Mouse (Mus musculus): Measurements from ENCODE around the gene Pex3. TPM values are rescaled to one million over a fixed set of nuclear protein-coding genes. Genes with fewer than 3 reads are reported as not detected.

Pex3 gene
- 24.7 and 25.9 TPM in 2 replicates for polyA plus RNA-seq (2015; fragmentation: Nextera tagmentation; extraction: Ambion mirVana)

- H3K4me2 ChIP-seq: peak within 1 kb of the TSS; percentile 70
- H3K36me3 ChIP-seq: no peaks in the 10 kb centered on the region
- no peaks in the 10 kb centered on the region for H3K9me3 ChIP-seq
- peak within 1 kb of the TSS; percentile 83 for H3K27ac ChIP-seq
- 1% methylated on average over 51 of the region's 51 CpGs for WGBS
- no peaks in the 10 kb centered on the region for H3K27me3 ChIP-seq
- H3K4me3 ChIP-seq: peak within 1 kb of the TSS; percentile 65
- peak within 1 kb of the TSS; percentile 85 for H3K9ac ChIP-seq
- peak; percentile 97 for ATAC-seq (ENCODE audit: low FRiP score)
- H3K4me1 ChIP-seq (replicated peaks): peaks cover 12% of the 10 kb centered on the region
Observed at GRCm38 (mm10) chr10:13552646-13553497, at the start of gene Pex3, which contains the start of gene Adat2. Gene Pex3 (minus strand): TSS chr10:13553142. Gene Adat2 (plus strand): TSS chr10:13552894.

- WGBS: 77% methylated on average over 2 of the region's 2 CpGs
- H3K4me2 ChIP-seq: no peak overlapping the region
- no peaks in the 10 kb centered on the region for H3K27me3 ChIP-seq
- no peak overlapping the region for H3K9ac ChIP-seq
- no peak for ATAC-seq (ENCODE audit: low FRiP score)
- 0 out of 2 replicates have a peak, but pooled peaks cover 4% of the 10 kb centered on the region for H3K4me1 ChIP-seq (replicated peaks)
- H3K27ac ChIP-seq: no peak overlapping the region
- H3K9me3 ChIP-seq: no peaks in the 10 kb centered on the region
- no peak overlapping the region for H3K4me3 ChIP-seq
- no peaks in the 10 kb centered on the region for H3K36me3 ChIP-seq
Observed at GRCm38 (mm10) chr10:13600926-13601325, 48.0 kb upstream of the Pex3 start.

- no peaks in the 10 kb centered on the region for H3K27me3 ChIP-seq
- no peaks in the 10 kb centered on the region for H3K9me3 ChIP-seq
- no peak for ATAC-seq (ENCODE audit: low FRiP score)
- H3K9ac ChIP-seq: no peak overlapping the region
- H3K4me3 ChIP-seq: no peak overlapping the region
- H3K27ac ChIP-seq: no peak overlapping the region
- 0 out of 2 replicates have a peak, but pooled peaks cover 4% of the 10 kb centered on the region for H3K4me1 ChIP-seq (replicated peaks)
- H3K4me2 ChIP-seq: no peak overlapping the region
- no peaks in the 10 kb centered on the region for H3K36me3 ChIP-seq
- WGBS: 69% methylated on average over 8 of the region's 8 CpGs
Observed at GRCm38 (mm10) chr10:13597491-13597890, 44.5 kb upstream of the Pex3 start.

GRCm38 (mm10) chr10:13596866-13597265 lies 43.9 kb upstream of the Pex3 start:
- Histone ChIP-seq H3K4me2 (no peak overlapping the region), H3K27ac (no peak overlapping the region), H3K36me3 (no peaks in the 10 kb centered on the region), H3K9ac (no peak overlapping the region), H3K9me3 (no peaks in the 10 kb centered on the region), H3K27me3 (no peaks in the 10 kb centered on the region), H3K4me1 (replicated peaks) (0 out of 2 replicates have a peak, but pooled peaks cover 4% of the 10 kb centered on the region), H3K4me3 (no peak overlapping the region)
- no peak for ATAC-seq (ENCODE audit: low FRiP score)
- WGBS: 83% methylated on average over 9 of the region's 9 CpGs

GRCm38 (mm10) chr10:13596073-13596472 lies 43.1 kb upstream of the Pex3 start:
- H3K27me3 ChIP-seq: no peaks in the 10 kb centered on the region
- 26% methylated on average over 3 of the region's 3 CpGs for WGBS
- no peak for ATAC-seq (ENCODE audit: low FRiP score)

GRCm38 (mm10) chr10:13593529-13593928 lies 40.6 kb upstream of the Pex3 start:
- 85% methylated on average over 3 of the region's 3 CpGs for WGBS
- Histone ChIP-seq H3K27me3 (no peaks in the 10 kb centered on the region), H3K9me3 (peaks cover 3% of the 10 kb centered on the region; the same call in 1 of the 2 replicates), H3K4me1 (replicated peaks) (0 out of 2 replicates have a peak, but pooled peaks cover 4% of the 10 kb centered on the region), H3K27ac (no peak overlapping the region), H3K4me3 (no peak overlapping the region), H3K36me3 (no peaks in the 10 kb centered on the region), H3K4me2 (no peak overlapping the region), H3K9ac (no peak overlapping the region)
- no peak for ATAC-seq (ENCODE audit: low FRiP score)

More at GRCm38 (mm10) chr10:13596073-13596472, 43.1 kb upstream of the Pex3 start:
- H3K4me1 ChIP-seq (replicated peaks): 0 out of 2 replicates have a peak, but pooled peaks cover 4% of the 10 kb centered on the region
- no peak overlapping the region for H3K4me2 ChIP-seq
- no peak overlapping the region for H3K9ac ChIP-seq
- H3K4me3 ChIP-seq: no peak overlapping the region
- H3K9me3 ChIP-seq: peaks cover 3% of the 10 kb centered on the region; the same call in 1 of the 2 replicates
- no peaks in the 10 kb centered on the region for H3K36me3 ChIP-seq
- H3K27ac ChIP-seq: no peak overlapping the region

GRCm38 (mm10) chr10:13592196-13592595 lies 39.3 kb upstream of the Pex3 start:
- no peak overlapping the region for H3K9ac ChIP-seq
- H3K4me2 ChIP-seq: no peak overlapping the region
- no peak overlapping the region for H3K4me3 ChIP-seq
- no peaks in the 10 kb centered on the region for H3K36me3 ChIP-seq
- WGBS: 90% methylated on average over 10 of the region's 10 CpGs
- ATAC-seq (ENCODE audit: low FRiP score): no peak
- peaks cover 3% of the 10 kb centered on the region; the same call in 1 of the 2 replicates for H3K9me3 ChIP-seq
- H3K4me1 ChIP-seq (replicated peaks): 0 out of 2 replicates have a peak, but pooled peaks cover 4% of the 10 kb centered on the region
- no peaks in the 10 kb centered on the region for H3K27me3 ChIP-seq
- H3K27ac ChIP-seq: no peak overlapping the region

- no peak overlapping the region for H3K9ac ChIP-seq
- no peaks in the 10 kb centered on the region for H3K36me3 ChIP-seq
- H3K27ac ChIP-seq: no peak overlapping the region
- WGBS: 84% methylated on average over 2 of the region's 2 CpGs
- H3K9me3 ChIP-seq: peaks cover 3% of the 10 kb centered on the region; the same call in 1 of the 2 replicates
- H3K4me3 ChIP-seq: no peak overlapping the region
- no peaks in the 10 kb centered on the region for H3K4me1 ChIP-seq (replicated peaks)
- no peak for ATAC-seq (ENCODE audit: low FRiP score)
- H3K27me3 ChIP-seq: no peaks in the 10 kb centered on the region
- no peak overlapping the region for H3K4me2 ChIP-seq
Observed at GRCm38 (mm10) chr10:13587914-13588313, 35.0 kb upstream of the Pex3 start.

- ATAC-seq (ENCODE audit: low FRiP score): no peak
- no peaks in the 10 kb centered on the region for H3K36me3 ChIP-seq
- no peaks in the 10 kb centered on the region for H3K9me3 ChIP-seq
- H3K9ac ChIP-seq: no peak overlapping the region
- no peak overlapping the region for H3K27ac ChIP-seq
- WGBS: 89% methylated on average over 7 of the region's 7 CpGs
- H3K4me1 ChIP-seq (replicated peaks): no peaks in the 10 kb centered on the region
- no peak overlapping the region for H3K4me2 ChIP-seq
- H3K27me3 ChIP-seq: 0 out of 2 replicates have a peak, but pooled peaks cover 4% of the 10 kb centered on the region
- H3K4me3 ChIP-seq: no peak overlapping the region
Observed at GRCm38 (mm10) chr10:13577123-13577522, 24.2 kb upstream of the Pex3 start.

- Histone ChIP-seq H3K27me3 (peaks cover 22% of the 10 kb centered on the region), H3K36me3 (no peaks in the 10 kb centered on the region), H3K4me3 (no peak overlapping the region), H3K4me2 (no peak overlapping the region), H3K27ac (no peak overlapping the region), H3K9me3 (no peaks in the 10 kb centered on the region), H3K9ac (no peak overlapping the region), H3K4me1 (replicated peaks) (peaks cover 25% of the 10 kb centered on the region)
- no peak for ATAC-seq (ENCODE audit: low FRiP score)
- 91% methylated on average over 6 of the region's 6 CpGs for WGBS
Observed at GRCm38 (mm10) chr10:13572410-13572809, 19.5 kb upstream of the Pex3 start.

GRCm38 (mm10) chr10:13572003-13572402 lies 19.1 kb upstream of the Pex3 start:
- ATAC-seq (ENCODE audit: low FRiP score): no peak
- no peak overlapping the region for H3K4me2 ChIP-seq
- H3K27me3 ChIP-seq: peaks cover 23% of the 10 kb centered on the region
- H3K27ac ChIP-seq: no peak overlapping the region
- H3K36me3 ChIP-seq: no peaks in the 10 kb centered on the region
- H3K4me3 ChIP-seq: no peak overlapping the region
- no peak overlapping the region for H3K9ac ChIP-seq
- 57% methylated on average over 10 of the region's 10 CpGs for WGBS
- no peaks in the 10 kb centered on the region for H3K9me3 ChIP-seq
- peaks cover 25% of the 10 kb centered on the region for H3K4me1 ChIP-seq (replicated peaks)

GRCm38 (mm10) chr10:13570697-13571538 lies 18.0 kb upstream of the Pex3 start:
- Histone ChIP-seq H3K4me3 (no peak overlapping the region), H3K9ac (no peak overlapping the region), H3K9me3 (no peaks in the 10 kb centered on the region), H3K27ac (no peak overlapping the region), H3K4me1 (replicated peaks) (peaks cover 25% of the 10 kb centered on the region), H3K27me3 (peaks cover 31% of the 10 kb centered on the region), H3K4me2 (no peak overlapping the region), H3K36me3 (no peaks in the 10 kb centered on the region)
- ATAC-seq (ENCODE audit: low FRiP score): peak; percentile 27; the same call in 1 of the 2 replicates
- WGBS: 36% methylated on average over 9 of the region's 9 CpGs
